In the genomic region with DNA sequence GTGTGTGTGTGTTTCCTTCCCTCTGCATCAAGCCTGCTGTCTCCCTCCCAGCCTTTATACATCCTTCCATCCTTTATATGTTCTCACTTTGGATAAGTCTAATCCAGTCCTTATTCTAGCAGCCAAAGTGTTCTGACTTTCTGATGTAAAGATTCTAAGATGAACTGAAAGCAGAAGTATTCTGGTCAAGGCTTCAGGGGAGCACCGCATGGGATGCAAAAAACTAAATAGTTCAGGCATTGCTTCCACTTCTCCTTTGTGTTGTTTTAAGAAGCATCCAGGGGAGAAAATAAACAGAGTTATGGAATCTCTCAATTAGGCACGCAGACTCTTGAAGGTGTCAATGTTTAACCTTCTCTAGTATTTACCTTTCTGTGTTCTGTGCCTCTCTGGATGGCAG, we compare ENCODE assay signal across 22 mouse cellular contexts.
A peak's percentile ranks its signal among the peaks of the same experiment; 100 is the strongest.
DNase-seq lines count a peak whose midpoint lies in the region; ATAC-seq and TF ChIP-seq lines count a peak whose summit lies in the region.
"Had no signal": no experiment of that assay in that cellular context is flagged by ENCODE, and none has a peak within 500 bp of the region (broad histone marks: within the 10 kb centered on the region; RNA-seq: fewer than 3 reads in every experiment).

No protein-coding gene starts in this region.

- no peak for TF ChIP-seq CTCF in lung, postnatal 0 days (IDR thresholded peaks at IDR 0.05)

- H3K27ac ChIP-seq in lung, postnatal 0 days (ENCODE audit: low read length), result no peak overlapping the region
- H3K27ac ChIP-seq in midbrain, embryonic 16.5 days (ENCODE audit: low read length), result no peak overlapping the region
- H3K27ac ChIP-seq: embryonic facial prominence, embryonic 13.5 days; embryonic facial prominence, embryonic 15.5 days; forebrain, embryonic 10.5 days; forebrain, embryonic 12.5 days had no signal

- no peak overlapping the region for H3K4me2 ChIP-seq in lung, postnatal 0 days (replicated peaks; ENCODE audit: low read depth, low read length)
- H3K4me2 ChIP-seq in midbrain, embryonic 16.5 days (ENCODE audit: low read length), result no peak overlapping the region
- H3K4me2 ChIP-seq: embryonic facial prominence, embryonic 13.5 days; embryonic facial prominence, embryonic 15.5 days; forebrain, embryonic 12.5 days had no signal

- ATAC-seq in lung, postnatal 0 days, result no peak
- peak; percentile 52 for ATAC-seq in granulocyte monocyte progenitor cell, adult 5-6 weeks (replicated peaks; ENCODE audit: poor library complexity, severe bottlenecking)
- peak; percentile 46; the same call in 1 of the 2 replicates for ATAC-seq in megakaryocyte progenitor cell, adult 5-6 weeks (replicated peaks; ENCODE audit: poor library complexity)
- no peak for ATAC-seq in midbrain, embryonic 16.5 days
- ATAC-seq: forebrain, embryonic 14.5 days; forebrain, embryonic 16.5 days had no signal

- DNase-seq in lung, postnatal 0 days (ENCODE audit: low spot score), result peak; percentile 13
- no peak for DNase-seq in lung, postnatal 10 days
- DNase-seq in left cerebral cortex, adult 18-20 months (ENCODE audit: low spot score in 2 of 2), result no peak
- DNase-seq: adrenal gland, adult 2 months; adrenal gland, postnatal 10 days; adrenal gland, postnatal 25 days; cerebellum, adult 11 months; cerebellum, adult 18-20 months; cerebellum, adult 8-10 months; cerebellum, postnatal 10 days; cerebellum, postnatal 25 days; embryo, embryonic 11 days had no signal

- no peaks in the 10 kb centered on the region for H3K9me3 ChIP-seq in lung, postnatal 0 days (ENCODE audit: low read length)
- H3K9me3 ChIP-seq in midbrain, embryonic 16.5 days (replicated peaks; ENCODE audit: control insufficient read depth, low read length, poor library complexity, severe bottlenecking), result no peaks in the 10 kb centered on the region
- H3K9me3 ChIP-seq: embryonic facial prominence, embryonic 13.5 days; embryonic facial prominence, embryonic 15.5 days; forebrain, embryonic 10.5 days; forebrain, embryonic 12.5 days had no signal

- no peaks in the 10 kb centered on the region for H3K4me1 ChIP-seq in lung, postnatal 0 days (ENCODE audit: insufficient read depth, low read depth, low read length)
- no peaks in the 10 kb centered on the region for H3K4me1 ChIP-seq in midbrain, embryonic 16.5 days (ENCODE audit: control insufficient read depth, insufficient read depth, low read length)
- H3K4me1 ChIP-seq: embryonic facial prominence, embryonic 13.5 days; embryonic facial prominence, embryonic 15.5 days had no signal

- H3K27me3 ChIP-seq in lung, postnatal 0 days (replicated peaks; ENCODE audit: insufficient read depth, low read length), result no peaks in the 10 kb centered on the region
- H3K27me3 ChIP-seq in midbrain, embryonic 16.5 days (ENCODE audit: control insufficient read depth, insufficient read depth, low read depth, low read length), result no peaks in the 10 kb centered on the region
- H3K27me3 ChIP-seq: embryonic facial prominence, embryonic 13.5 days; embryonic facial prominence, embryonic 15.5 days; forebrain, embryonic 12.5 days had no signal

- no peak overlapping the region for H3K4me3 ChIP-seq in lung, postnatal 0 days (ENCODE audit: low read depth, low read length)
- H3K4me3 ChIP-seq in midbrain, embryonic 16.5 days (ENCODE audit: low read depth, low read length), result no peak overlapping the region
- H3K4me3 ChIP-seq: embryonic facial prominence, embryonic 13.5 days; embryonic facial prominence, embryonic 15.5 days; erythroblast, embryonic 14.5 days; forebrain, embryonic 10.5 days; forebrain, embryonic 12.5 days had no signal

- WGBS in lung, postnatal 0 days, result 39% methylated on average over 2 of the region's 2 CpGs
- 66% methylated on average over 2 of the region's 2 CpGs for WGBS in midbrain, embryonic 16.5 days

- no peak overlapping the region for H3K9ac ChIP-seq in lung, postnatal 0 days (replicated peaks; ENCODE audit: low read depth)
- H3K9ac ChIP-seq in midbrain, embryonic 16.5 days (ENCODE audit: low read depth, low read length), result no peak overlapping the region
- H3K9ac ChIP-seq: embryonic facial prominence, embryonic 13.5 days; embryonic facial prominence, embryonic 15.5 days; forebrain, embryonic 12.5 days had no signal

- no peak for TF ChIP-seq EP300 in lung, postnatal 0 days (IDR thresholded peaks at IDR 0.05)

- H3K36me3 ChIP-seq in lung, postnatal 0 days (ENCODE audit: insufficient read depth, low read length), result no peaks in the 10 kb centered on the region
- no peaks in the 10 kb centered on the region for H3K36me3 ChIP-seq in midbrain, embryonic 16.5 days (ENCODE audit: control insufficient read depth, insufficient read depth, low read length)
- H3K36me3 ChIP-seq: embryonic facial prominence, embryonic 13.5 days; embryonic facial prominence, embryonic 15.5 days; forebrain, embryonic 10.5 days; forebrain, embryonic 12.5 days had no signal

Comparison
In these comparisons a context has a peak if more than half of its experiments do, and no peak if none do; other contexts are left out.
1. ATAC-seq: peak in granulocyte monocyte progenitor cell, adult 5-6 weeks (single experiment) and megakaryocyte progenitor cell, adult 5-6 weeks (single experiment); none in lung, postnatal 0 days (single experiment) and midbrain, embryonic 16.5 days (single experiment).